In the genomic region with DNA sequence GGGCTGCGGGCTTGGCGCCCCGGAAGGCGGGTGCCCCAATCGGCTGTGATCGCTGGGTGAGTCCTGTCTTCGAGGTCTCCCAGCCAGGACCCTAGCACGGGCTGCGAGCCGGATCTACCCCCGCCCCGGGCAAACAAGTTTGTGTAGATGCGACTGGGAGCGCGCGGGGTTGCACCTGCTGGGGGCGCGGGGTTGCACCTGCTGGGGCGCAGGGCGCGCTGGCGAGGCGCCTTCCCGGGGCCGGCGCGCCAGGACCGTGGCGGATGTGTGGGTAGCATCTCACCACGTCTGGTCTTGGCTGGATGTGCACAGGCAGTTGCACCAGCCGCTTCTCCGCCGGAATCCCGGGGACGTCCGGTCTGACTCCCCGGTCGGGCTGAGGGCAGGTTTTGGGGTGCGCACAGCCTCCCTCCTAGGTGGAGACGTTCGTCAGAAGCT, we compare ENCODE assay signal across 9 mouse cellular contexts. TPM values are rescaled to one million over a fixed set of nuclear protein-coding genes. Genes with fewer than 3 reads are reported as not detected.
DNase-seq lines count a peak whose midpoint lies in the region; ATAC-seq and TF ChIP-seq lines count a peak whose summit lies in the region.
"Had no signal": no experiment of that assay in that cellular context is flagged by ENCODE, and none has a peak within 500 bp of the region (broad histone marks: within the 10 kb centered on the region; RNA-seq: fewer than 3 reads in every experiment).

No protein-coding gene starts in this region.

- ATAC-seq in forebrain, embryonic 14.5 days, result peak; percentile 68
- ATAC-seq in limb, embryonic 12.5 days (ENCODE audit: insufficient number of reproducible peaks, insufficient read depth, low FRiP score, low TSS enrichment, low read depth), result no peak
- ATAC-seq in midbrain, embryonic 16.5 days, result peak; percentile 54

- no peak for TF ChIP-seq CTCF in heart, adult 2 months (IDR thresholded peaks at IDR 0.05)

- peak overlapping the region; percentile 94 for H3K4me2 ChIP-seq in forebrain, embryonic 14.5 days (ENCODE audit: low read length)
- peak overlapping the region; percentile 96 for H3K4me2 ChIP-seq in limb, embryonic 12.5 days
- H3K4me2 ChIP-seq in midbrain, embryonic 16.5 days (ENCODE audit: low read length), result peak overlapping the region; percentile 78

- H3K27me3 ChIP-seq in heart, adult 2 months (ENCODE audit: control insufficient read depth, insufficient read depth, low read length), result peaks cover 3% of the 10 kb centered on the region; the same call in 1 of the 2 replicates
- H3K27me3 ChIP-seq in forebrain, embryonic 14.5 days (replicated peaks; ENCODE audit: control insufficient read depth, insufficient read depth, low read length), result no peaks in the 10 kb centered on the region
- peaks cover 68% of the 10 kb centered on the region for H3K27me3 ChIP-seq in limb, embryonic 12.5 days
- H3K27me3 ChIP-seq in midbrain, embryonic 16.5 days (ENCODE audit: control insufficient read depth, insufficient read depth, low read depth, low read length), result no peaks in the 10 kb centered on the region

- 1% methylated on average over 41 of the region's 41 CpGs for whole genome bisulfite sequencing in heart, adult 2 months
- WGBS in forebrain, embryonic 14.5 days, result under 1% methylated on average over 38 of the region's 41 CpGs
- 2% methylated on average over 41 of the region's 41 CpGs for WGBS in limb, embryonic 12.5 days
- WGBS in midbrain, embryonic 16.5 days, result 0% methylated on average over 41 of the region's 41 CpGs

- DNase-seq in heart, adult 2 months, result peak in 1 of 2 experiments; percentile 38
- no peak for DNase-seq in heart, adult 8-10 months (ENCODE audit: low spot score)
- peak; percentile 21 for DNase-seq in adrenal gland, postnatal 25 days
- no peak for DNase-seq in forebrain, embryonic 14.5 days (ENCODE audit: low spot score)
- no peak for DNase-seq in urinary bladder, postnatal 10 days (ENCODE audit: low spot score)
- DNase-seq in right cerebral cortex, postnatal 10 days (ENCODE audit: low spot score in 2 of 2), result no peak

- peaks cover 12% of the 10 kb centered on the region for H3K4me1 ChIP-seq in heart, adult 2 months (ENCODE audit: control insufficient read depth, insufficient read depth, low read length)
- H3K4me1 ChIP-seq in forebrain, embryonic 14.5 days (ENCODE audit: control insufficient read depth, insufficient read depth, low read length), result peaks cover 34% of the 10 kb centered on the region
- peaks cover 7% of the 10 kb centered on the region; the same call in 1 of the 2 replicates for H3K4me1 ChIP-seq in limb, embryonic 12.5 days (replicated peaks)
- peaks cover 33% of the 10 kb centered on the region for H3K4me1 ChIP-seq in midbrain, embryonic 16.5 days (ENCODE audit: control insufficient read depth, insufficient read depth, low read length)

- H3K9ac ChIP-seq in heart, adult 2 months (ENCODE audit: low read depth, low read length), result peak overlapping the region; percentile 72
- peak overlapping the region; percentile 91 for H3K9ac ChIP-seq in forebrain, embryonic 14.5 days (ENCODE audit: low read length)
- H3K9ac ChIP-seq in limb, embryonic 12.5 days (replicated peaks), result peak overlapping the region; percentile 52; the same call in 1 of the 2 replicates
- peak overlapping the region; percentile 93 for H3K9ac ChIP-seq in midbrain, embryonic 16.5 days (ENCODE audit: low read depth, low read length)

- no peaks in the 10 kb centered on the region for H3K79me2 ChIP-seq in heart, adult 2 months (replicated peaks; ENCODE audit: control insufficient read depth, insufficient read depth, low read length)

- no peaks in the 10 kb centered on the region for H3K9me3 ChIP-seq in forebrain, embryonic 14.5 days (replicated peaks; ENCODE audit: control insufficient read depth, low read length)
- H3K9me3 ChIP-seq in limb, embryonic 12.5 days, result no peaks in the 10 kb centered on the region
- no peaks in the 10 kb centered on the region for H3K9me3 ChIP-seq in midbrain, embryonic 16.5 days (replicated peaks; ENCODE audit: control insufficient read depth, low read length, poor library complexity, severe bottlenecking)

- no peak for TF ChIP-seq POLR2A in heart, adult 2 months (IDR thresholded peaks at IDR 0.05; ENCODE audit: insufficient read depth, low read depth, low read length)

- H3K4me3 ChIP-seq in heart, adult 2 months, result peak overlapping the region; percentile 67
- peak overlapping the region; percentile 86 for H3K4me3 ChIP-seq in forebrain, embryonic 14.5 days (ENCODE audit: low read depth, low read length)
- peak overlapping the region; percentile 57 for H3K4me3 ChIP-seq in limb, embryonic 12.5 days (replicated peaks)
- peak overlapping the region; percentile 86 for H3K4me3 ChIP-seq in midbrain, embryonic 16.5 days (ENCODE audit: low read depth, low read length)

- intact Hi-C loops in heart, adult 2 months (cut with DNase I), result loop anchor here (2.0 to 10.0 kb wide), 3 partner anchors 24 to 244 kb away; no protein-coding TSS in a partner anchor

- peak overlapping the region; percentile 86 for H3K27ac ChIP-seq in heart, adult 2 months
- peak overlapping the region; percentile 70 for H3K27ac ChIP-seq in forebrain, embryonic 14.5 days (ENCODE audit: low read depth, low read length)
- no peak overlapping the region for H3K27ac ChIP-seq in limb, embryonic 12.5 days
- H3K27ac ChIP-seq in midbrain, embryonic 16.5 days (ENCODE audit: low read length), result peak overlapping the region; percentile 84

- TF ChIP-seq EP300 in heart, adult 2 months (IDR thresholded peaks at IDR 0.05; ENCODE audit: insufficient read depth, low read depth, low read length), result no peak

- H3K36me3 ChIP-seq in heart, adult 2 months (ENCODE audit: control insufficient read depth, insufficient read depth, low read length), result no peaks in the 10 kb centered on the region
- no peaks in the 10 kb centered on the region for H3K36me3 ChIP-seq in forebrain, embryonic 14.5 days (ENCODE audit: control insufficient read depth, insufficient read depth, low read length)
- no peaks in the 10 kb centered on the region for H3K36me3 ChIP-seq in limb, embryonic 12.5 days
- H3K36me3 ChIP-seq in midbrain, embryonic 16.5 days (ENCODE audit: control insufficient read depth, insufficient read depth, low read length), result no peaks in the 10 kb centered on the region

RNA-seq across cellular contexts. Expression of gene Wscd1, which starts 1.5 kb away (rescaled TPM):
- 10 to 100 TPM in 1 of 2 experiments, 1 to 10 TPM in 1; 7.3 to 10.2 TPM for total RNA-seq in heart, adult 2 months (2021)
- 6.8 and 9.1 TPM in 2 replicates for polyA plus RNA-seq in heart, adult 2 months (2012; rRNA removed)
- total RNA-seq in heart, adult 8-10 months (2022), result 1 to 10 TPM; 7.7 to 9.5 (median 8.7) TPM
- 7.3 and 8.7 TPM in 2 replicates for total RNA-seq in adrenal gland, postnatal 25 days (2021)
- 23.1 and 31.7 TPM in 2 replicates for polyA plus RNA-seq in forebrain, embryonic 14.5 days (2014; fragmentation: Nextera tagmentation; extraction: Ambion mirVana)
- 1.8 and 2.2 TPM in 2 replicates for polyA plus RNA-seq in limb, embryonic 12.5 days (2016; fragmentation: Nextera tagmentation; extraction: Ambion mirVana)
- polyA plus RNA-seq in midbrain, embryonic 16.5 days (2015; fragmentation: Nextera tagmentation; extraction: Ambion mirVana), result 75.3 and 86.3 TPM in 2 replicates
- total RNA-seq: hematopoietic stem cell, adult 5-6 weeks had no signal
